In genomic region chr6:147151839-147152238, GRCm38 (mm10) we compare ENCODE assay signal across 17 mouse cellular contexts.
"Had no signal": no experiment of that assay in that cellular context is flagged by ENCODE, and none has a peak within 500 bp of the region (broad histone marks: within the 10 kb centered on the region; RNA-seq: fewer than 3 reads in every experiment).

No protein-coding gene starts in this region.

- ATAC-seq: liver, postnatal 0 days; lung, postnatal 0 days; midbrain, embryonic 13.5 days; midbrain, embryonic 15.5 days had no signal

- DNase-seq: liver, postnatal 0 days; lung, adult 2 months; lung, postnatal 14 days; lung, postnatal 36 days; right cerebral cortex, postnatal 14 days; thymus, adult 2 months; thymus, postnatal 25 days; thymus, postnatal 4 days had no signal

- H3K4me1 ChIP-seq: lung, embryonic 15.5 days; midbrain, embryonic 13.5 days; midbrain, embryonic 15.5 days; neural tube, embryonic 12.5 days; stomach, embryonic 15.5 days had no signal

- H3K27me3 ChIP-seq: lung, embryonic 15.5 days; midbrain, embryonic 13.5 days; midbrain, embryonic 15.5 days; neural tube, embryonic 12.5 days; stomach, embryonic 15.5 days had no signal

- H3K4me3 ChIP-seq: lung, embryonic 15.5 days; midbrain, embryonic 13.5 days; midbrain, embryonic 15.5 days; neural tube, embryonic 12.5 days; stomach, embryonic 15.5 days had no signal

- H3K4me2 ChIP-seq: lung, embryonic 15.5 days; midbrain, embryonic 11.5 days; midbrain, embryonic 13.5 days; midbrain, embryonic 15.5 days; neural tube, embryonic 12.5 days; stomach, embryonic 15.5 days had no signal

- H3K9me3 ChIP-seq: lung, embryonic 15.5 days; midbrain, embryonic 13.5 days; midbrain, embryonic 15.5 days; neural tube, embryonic 12.5 days; stomach, embryonic 15.5 days had no signal

- H3K27ac ChIP-seq: lung, embryonic 15.5 days; macrophage; midbrain, embryonic 13.5 days; midbrain, embryonic 15.5 days; neural tube, embryonic 12.5 days; stomach, embryonic 15.5 days; stomach, postnatal 0 days had no signal

- H3K9ac ChIP-seq: liver, postnatal 0 days; lung, embryonic 15.5 days; midbrain, embryonic 13.5 days; midbrain, embryonic 15.5 days; neural tube, embryonic 12.5 days; stomach, embryonic 15.5 days had no signal

- H3K36me3 ChIP-seq: lung, embryonic 15.5 days; midbrain, embryonic 13.5 days; midbrain, embryonic 15.5 days; neural tube, embryonic 12.5 days; stomach, embryonic 15.5 days had no signal
